Mouse (Mus musculus): ENCODE data around the gene Gprc5c.

DNA sequence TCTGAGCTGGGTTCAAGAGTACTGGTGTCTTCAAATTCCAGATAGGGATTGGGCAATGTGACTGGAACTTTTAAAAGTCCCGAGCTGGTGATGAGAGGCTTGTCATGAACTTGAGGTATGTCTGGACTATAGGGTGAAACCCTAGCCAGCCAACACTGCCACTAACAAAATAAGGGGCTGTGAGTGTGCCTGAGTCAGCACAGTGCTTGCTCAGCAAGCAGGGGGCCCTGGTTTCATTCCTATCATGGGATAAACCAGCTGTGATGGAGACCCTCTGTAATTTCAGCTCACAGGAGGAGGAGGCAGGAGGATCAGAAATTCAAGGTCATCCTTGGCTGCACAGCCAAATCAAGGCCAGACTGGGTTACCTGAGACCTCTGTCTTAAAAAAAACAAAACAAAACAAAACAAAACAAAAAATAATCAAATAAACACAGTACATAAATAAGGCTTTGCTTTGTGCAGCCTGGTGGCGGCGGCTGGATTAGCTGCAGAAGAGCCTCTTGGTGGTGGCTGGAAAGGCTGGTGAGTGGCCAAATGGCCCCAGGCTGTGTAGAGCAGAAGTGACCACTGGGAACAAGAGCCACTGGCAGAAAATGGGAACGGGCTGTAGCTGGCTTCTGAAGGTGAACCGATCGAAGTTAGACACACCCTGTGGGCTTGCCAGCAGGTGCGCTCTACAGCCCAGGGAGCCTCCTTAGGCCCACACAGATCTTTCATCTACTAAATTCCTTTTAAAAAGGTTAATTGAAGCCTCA, 6.3 kb upstream of the Gprc5c start:
- TF ChIP-seq CTCF (IDR thresholded peaks at IDR 0.05; ENCODE audit: borderline replicate concordance, extremely low read depth, insufficient read depth, insufficient read length): no peak
- no peak for TF ChIP-seq POLR2A (IDR thresholded peaks at IDR 0.05; ENCODE audit: borderline replicate concordance, extremely low read depth, insufficient read depth, insufficient read length, poor library complexity, severe bottlenecking)
